Mouse (Mus musculus) midbrain, embryonic 10.5 days (tissue): Measurements from ENCODE around the gene Rbbp5. TPM values are rescaled to one million over a fixed set of nuclear protein-coding genes. Genes with fewer than 3 reads are reported as not detected.

Source experiments
- DNase-seq: peaks from one replicate; pipeline ENCODE4 v3.0.0-alpha.2; 2017; ENCODE audit warnings: low spot score
- H3K27ac ChIP-seq: fragments of 300-500 bp; sonication (generic); replicated peaks from 2 replicates; pipeline ENCODE4 v1.5.1; 2016; ENCODE audit warnings: mild to moderate bottlenecking
- H3K27me3 ChIP-seq: fragments of 300-500 bp; sonication (generic); 2 replicates; pipeline ENCODE4 v1.6.1; 2016; ENCODE audit warnings: low read depth, mild to moderate bottlenecking; ENCODE audit not compliant: poor library complexity, severe bottlenecking
- H3K36me3 ChIP-seq: fragments of 300-500 bp; sonication (generic); 2 replicates; pipeline ENCODE4 v1.6.1; 2016; ENCODE audit warnings: mild to moderate bottlenecking, moderate library complexity
- H3K4me1 ChIP-seq: fragments of 300-500 bp; sonication (generic); 2 replicates; pipeline ENCODE4 v1.6.1; 2016
- H3K4me3 ChIP-seq: fragments of 300-500 bp; sonication (generic); 2 replicates; pipeline ENCODE4 v1.5.1; 2016; ENCODE audit warnings: mild to moderate bottlenecking, moderate library complexity
- H3K9me3 ChIP-seq: fragments of 300-500 bp; sonication (generic); replicated peaks from 2 replicates; pipeline ENCODE4 v1.6.1; 2016; ENCODE audit warnings: mild to moderate bottlenecking
- WGBS: fragments of 180-500 bp; shearing (Covaris S2); methylation state at CpG from one replicate; pipeline ENCODE4 v1.1.7; 2016; 5-methylcytosine and 5-hydroxymethylcytosine counted together
- polyA plus RNA-seq: library from polyadenylated mRNA; unstranded; fragments of >200 nt; fragmentation: Nextera tagmentation; extraction: Ambion mirVana; gene quantifications from 2 replicates; pipeline ENCODE4 v1.2.1, GENCODE M21; 2016

Gene Rbbp5
- polyA plus RNA-seq, 1 experiment from 2014 or later = 57.3 TPM

DNA sequence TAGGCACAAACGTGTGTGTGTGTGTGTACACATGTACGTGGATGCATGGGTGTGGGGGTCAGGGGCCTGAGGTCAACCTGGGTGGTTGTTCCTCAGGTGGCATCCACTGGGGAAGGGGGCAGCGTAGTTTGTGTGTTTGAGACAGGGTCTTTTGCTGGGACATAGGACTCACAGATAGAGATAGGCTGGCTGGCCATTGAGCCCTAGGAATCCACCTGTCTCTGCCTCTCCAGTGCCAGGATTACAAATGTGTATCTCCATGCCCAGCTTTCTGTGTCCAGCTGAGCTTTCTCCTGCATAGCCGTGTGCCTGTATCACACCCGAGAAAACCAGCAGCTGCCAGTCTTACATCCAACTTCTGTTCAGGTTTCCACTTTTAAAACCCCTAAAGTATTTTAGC is 32.6 kb downstream of the Rbbp5 start:
- H3K27ac ChIP-seq = no peak overlapping the region
- H3K4me1 ChIP-seq = peaks cover 5% of the 10 kb centered on the region; the same call in 1 of the 2 replicates
- peaks cover 40% of the 10 kb centered on the region for H3K36me3 ChIP-seq
- H3K27me3 ChIP-seq = no peaks in the 10 kb centered on the region
- no peak overlapping the region for H3K4me3 ChIP-seq
- DNase-seq = no peak
- H3K9me3 ChIP-seq = no peaks in the 10 kb centered on the region
- 91% methylated on average over 5 of the region's 5 CpGs for WGBS

DNA sequence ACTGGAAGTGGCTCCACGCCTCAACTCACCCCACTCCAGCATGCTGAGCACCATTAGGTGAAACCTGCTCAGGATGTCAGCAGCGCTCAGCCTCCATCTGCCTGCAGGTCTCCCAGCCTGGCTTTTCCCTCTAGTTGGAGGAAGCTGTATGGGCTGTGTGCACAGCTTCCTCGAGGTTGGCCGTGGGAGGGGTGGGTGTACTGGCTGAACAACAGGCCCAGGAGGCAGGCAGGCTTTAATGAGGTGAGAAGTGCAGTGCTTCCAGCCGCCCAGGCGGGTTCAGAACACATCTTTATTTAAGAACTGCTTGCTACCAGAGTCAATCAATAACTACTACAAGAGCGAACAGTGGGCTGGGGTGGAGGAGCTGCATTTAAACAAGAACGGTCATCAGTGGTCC is 34.4 kb downstream of the Rbbp5 start:
- H3K36me3 ChIP-seq = peaks cover 22% of the 10 kb centered on the region
- H3K4me1 ChIP-seq = peaks cover 5% of the 10 kb centered on the region; the same call in 1 of the 2 replicates
- DNase-seq = no peak
- H3K9me3 ChIP-seq = no peaks in the 10 kb centered on the region
- WGBS = 70% methylated on average over 8 of the region's 8 CpGs
- H3K27ac ChIP-seq = no peak overlapping the region
- no peak overlapping the region for H3K4me3 ChIP-seq
- no peaks in the 10 kb centered on the region for H3K27me3 ChIP-seq

- Histone ChIP-seq H3K36me3 (peaks cover 16% of the 10 kb centered on the region), H3K4me3 (no peak overlapping the region), H3K27ac (no peak overlapping the region), H3K4me1 (peaks cover 5% of the 10 kb centered on the region; the same call in 1 of the 2 replicates), H3K27me3 (no peaks in the 10 kb centered on the region), H3K9me3 (no peaks in the 10 kb centered on the region)
- WGBS = 80% methylated on average over 8 of the region's 8 CpGs
- no peak for DNase-seq
Observed at GRCm38 (mm10) chr1:132512106-132512505, 34.9 kb downstream of the Rbbp5 start.

DNA sequence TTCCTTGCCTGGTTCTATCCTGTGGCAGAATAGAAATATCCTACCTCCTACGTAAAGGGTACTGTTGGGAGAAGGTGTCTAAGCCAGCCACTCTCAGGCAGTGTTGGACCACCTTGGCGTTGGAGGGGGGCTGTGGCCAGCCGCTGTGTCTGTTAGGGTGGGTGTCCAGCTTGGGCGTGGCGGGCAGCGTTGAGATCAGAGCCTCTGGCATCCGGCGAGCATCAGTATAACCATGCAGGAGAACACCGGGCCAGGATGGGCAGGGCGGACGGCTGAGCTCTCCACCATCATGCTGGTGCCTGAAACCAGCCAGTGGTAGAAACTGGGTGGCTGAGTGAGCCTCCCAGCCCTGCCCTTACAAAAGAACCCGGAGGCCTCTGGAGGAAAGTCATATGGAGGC is 38.2 kb downstream of the Rbbp5 start:
- no peak overlapping the region for H3K27ac ChIP-seq
- H3K27me3 ChIP-seq = no peaks in the 10 kb centered on the region
- peaks cover 9% of the 10 kb centered on the region for H3K4me1 ChIP-seq
- no peaks in the 10 kb centered on the region for H3K9me3 ChIP-seq
- no peak overlapping the region for H3K4me3 ChIP-seq
- H3K36me3 ChIP-seq = peaks cover 9% of the 10 kb centered on the region; the same call in 1 of the 2 replicates
- DNase-seq = no peak
- WGBS = 90% methylated on average over 12 of the region's 12 CpGs

DNA sequence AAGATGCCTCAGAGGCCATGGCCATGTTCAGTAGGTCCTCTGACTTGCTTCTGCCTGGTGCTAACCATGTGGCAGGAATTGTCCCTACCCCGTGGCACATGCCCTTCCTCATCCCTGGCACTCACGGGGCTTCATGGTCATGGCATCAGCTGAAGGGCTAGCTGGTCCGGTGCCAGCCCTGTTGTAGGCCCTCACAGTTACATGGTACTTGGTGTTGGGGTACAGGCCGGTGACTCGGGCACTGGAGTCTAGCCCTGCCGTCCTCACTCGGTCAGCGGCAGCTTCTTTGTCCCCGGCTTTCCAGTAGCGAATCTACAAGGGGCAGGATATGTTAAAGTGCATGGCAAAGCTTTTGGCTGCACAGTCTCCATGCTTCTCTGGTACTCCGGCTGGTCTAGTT is 39.6 kb downstream of the Rbbp5 start:
- Histone ChIP-seq H3K4me1 (peaks cover 20% of the 10 kb centered on the region), H3K9me3 (no peaks in the 10 kb centered on the region), H3K36me3 (peaks cover 9% of the 10 kb centered on the region; the same call in 1 of the 2 replicates), H3K27ac (no peak overlapping the region), H3K4me3 (no peak overlapping the region), H3K27me3 (peaks cover 2% of the 10 kb centered on the region; the same call in 1 of the 2 replicates)
- no peak for DNase-seq
- 96% methylated on average over 11 of the region's 11 CpGs for WGBS

DNA sequence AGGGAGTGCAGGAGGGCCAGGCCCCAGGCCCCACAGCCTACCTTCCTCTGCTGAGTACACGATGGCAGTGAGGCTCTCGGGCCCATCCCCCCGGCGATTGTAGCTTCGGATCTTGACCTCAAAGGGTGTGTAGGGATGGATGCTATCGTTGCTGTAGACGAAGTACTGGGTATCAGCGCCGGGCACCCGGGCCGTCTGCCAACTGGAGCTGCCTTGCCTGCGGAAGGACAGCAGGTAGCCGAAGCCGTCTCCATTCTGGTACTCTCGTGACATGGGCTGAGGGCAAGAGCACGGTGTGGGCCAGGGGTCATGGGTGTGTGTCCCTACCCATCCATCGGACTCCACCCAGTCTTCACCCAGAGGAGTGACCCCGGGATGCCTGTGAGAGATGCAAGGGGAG is 41.5 kb downstream of the Rbbp5 start:
- DNase-seq = no peak

DNA sequence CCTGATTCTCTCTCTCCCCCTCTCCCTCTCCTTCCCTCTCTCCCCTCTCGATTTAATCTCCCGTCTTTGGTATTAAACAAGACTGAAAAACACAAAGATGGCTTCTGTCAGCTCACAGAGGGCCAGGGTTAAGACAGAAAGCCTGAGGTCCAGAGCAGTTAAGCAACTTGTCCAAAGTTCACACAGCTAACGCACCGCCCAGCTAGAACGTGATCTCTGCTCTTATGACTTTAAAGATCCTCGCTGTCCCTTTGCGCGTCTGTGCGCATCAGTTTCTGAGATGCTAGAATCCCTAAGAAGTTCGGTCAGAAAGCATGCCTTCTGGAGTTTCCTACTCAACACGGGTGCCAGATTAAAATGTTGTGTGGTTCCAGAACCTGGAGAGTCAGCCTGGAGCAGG is 42.6 kb downstream of the Rbbp5 start:
- Histone ChIP-seq H3K4me3 (no peak overlapping the region), H3K9me3 (no peaks in the 10 kb centered on the region), H3K36me3 (peaks cover 17% of the 10 kb centered on the region; the same call in 1 of the 2 replicates), H3K27ac (no peak overlapping the region), H3K4me1 (peaks cover 18% of the 10 kb centered on the region), H3K27me3 (peaks cover 7% of the 10 kb centered on the region; the same call in 1 of the 2 replicates)
- WGBS = 90% methylated on average over 11 of the region's 11 CpGs
- DNase-seq = no peak

More for the DNA sequence above, 41.5 kb downstream of the Rbbp5 start:
- Histone ChIP-seq H3K27ac (no peak overlapping the region), H3K4me3 (no peak overlapping the region), H3K27me3 (peaks cover 7% of the 10 kb centered on the region; the same call in 1 of the 2 replicates), H3K36me3 (peaks cover 15% of the 10 kb centered on the region; the same call in 1 of the 2 replicates), H3K9me3 (no peaks in the 10 kb centered on the region), H3K4me1 (peaks cover 20% of the 10 kb centered on the region)
- 90% methylated on average over 18 of the region's 18 CpGs for WGBS

- 13% methylated on average over 5 of the region's 6 CpGs for WGBS
- peaks cover 17% of the 10 kb centered on the region; the same call in 1 of the 2 replicates for H3K36me3 ChIP-seq
- no peak overlapping the region for H3K4me3 ChIP-seq
- H3K9me3 ChIP-seq = no peaks in the 10 kb centered on the region
- H3K27ac ChIP-seq = peak overlapping the region; percentile 52; the same call in 1 of the 2 replicates
- peaks cover 14% of the 10 kb centered on the region for H3K27me3 ChIP-seq
- H3K4me1 ChIP-seq = peaks cover 22% of the 10 kb centered on the region
- DNase-seq = peak; percentile 51
Observed at GRCm38 (mm10) chr1:132520764-132521163, 43.6 kb downstream of the Rbbp5 start.

DNA sequence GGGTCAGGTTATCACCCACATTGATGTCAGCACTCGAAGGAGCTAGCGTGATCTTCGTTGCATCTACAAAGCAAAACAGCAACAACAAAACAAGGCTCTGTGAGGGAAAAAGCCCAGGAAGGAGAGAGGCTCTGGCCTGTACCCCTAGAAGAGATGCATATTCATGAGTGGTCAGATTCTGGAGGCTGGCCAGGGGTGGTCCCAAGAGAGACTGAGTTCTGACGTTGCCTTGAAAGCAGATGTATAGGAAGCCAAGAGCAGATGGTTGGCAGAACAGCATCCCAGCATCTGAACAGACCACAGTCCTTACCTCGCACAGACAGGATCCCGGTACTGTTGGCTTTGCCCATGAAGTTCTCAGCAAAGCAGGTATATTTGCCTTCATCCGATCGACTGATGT is 45.9 kb downstream of the Rbbp5 start:
- H3K9me3 ChIP-seq = no peaks in the 10 kb centered on the region
- peaks cover 17% of the 10 kb centered on the region; the same call in 1 of the 2 replicates for H3K36me3 ChIP-seq
- 0 out of 2 replicates have a peak overlapping the region, but pooled peaks have one; percentile 28 for H3K27ac ChIP-seq
- no peak overlapping the region for H3K4me3 ChIP-seq
- no peak for DNase-seq
- peaks cover 14% of the 10 kb centered on the region for H3K27me3 ChIP-seq
- peaks cover 40% of the 10 kb centered on the region for H3K4me1 ChIP-seq
- WGBS = 89% methylated on average over 8 of the region's 8 CpGs

- Histone ChIP-seq H3K4me1 (peaks cover 40% of the 10 kb centered on the region), H3K27me3 (peaks cover 19% of the 10 kb centered on the region), H3K36me3 (peaks cover 10% of the 10 kb centered on the region; the same call in 1 of the 2 replicates), H3K9me3 (no peaks in the 10 kb centered on the region), H3K4me3 (no peak overlapping the region), H3K27ac (no peak overlapping the region)
- 40% methylated on average over 4 of the region's 4 CpGs for WGBS
- DNase-seq = peak; percentile 43
Observed at GRCm38 (mm10) chr1:132523920-132524319, 46.8 kb downstream of the Rbbp5 start.

DNA sequence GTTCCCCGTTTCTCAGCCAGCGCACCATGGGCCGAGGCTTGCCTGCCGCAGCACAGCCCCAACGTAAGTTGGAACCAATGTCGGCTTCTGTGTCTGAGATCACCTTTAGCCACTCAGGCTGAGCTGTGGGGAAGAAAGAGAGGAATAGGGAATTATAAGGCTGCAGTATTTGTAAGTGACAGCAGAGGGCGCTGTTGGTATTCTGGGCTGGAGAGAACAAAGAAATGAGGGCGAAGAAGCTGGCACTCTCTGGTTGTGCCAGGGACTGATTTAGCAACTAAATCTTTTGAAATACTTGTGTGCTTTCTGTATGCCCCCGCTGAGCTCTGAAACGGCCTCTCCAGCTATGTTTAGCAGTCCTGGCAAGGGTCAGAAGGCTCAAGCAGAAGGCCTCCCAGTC is 48.7 kb downstream of the Rbbp5 start:
- peak overlapping the region; percentile 20; the same call in 1 of the 2 replicates for H3K4me3 ChIP-seq
- H3K9me3 ChIP-seq = no peaks in the 10 kb centered on the region
- 16% methylated on average over 10 of the region's 10 CpGs for WGBS
- H3K27me3 ChIP-seq = peaks cover 21% of the 10 kb centered on the region
- peaks cover 42% of the 10 kb centered on the region for H3K4me1 ChIP-seq
- DNase-seq = peak; percentile 75
- H3K27ac ChIP-seq = peak overlapping the region; percentile 86
- H3K36me3 ChIP-seq = peaks cover 8% of the 10 kb centered on the region; the same call in 1 of the 2 replicates

GRCm38 (mm10) chr1:132528071-132528470 is 50.9 kb downstream of the Rbbp5 start:
- no peak overlapping the region for H3K4me3 ChIP-seq
- DNase-seq = no peak
- 94% methylated on average over 13 of the region's 13 CpGs for WGBS

GRCm38 (mm10) chr1:132528647-132529334 is 51.6 kb downstream of the Rbbp5 start:
- Histone ChIP-seq H3K9me3 (no peaks in the 10 kb centered on the region), H3K4me1 (peaks cover 54% of the 10 kb centered on the region), H3K27ac (peak overlapping the region; percentile 4; the same call in 1 of the 2 replicates), H3K36me3 (peaks cover 2% of the 10 kb centered on the region; the same call in 1 of the 2 replicates), H3K27me3 (peaks cover 34% of the 10 kb centered on the region), H3K4me3 (no peak overlapping the region)
- no peak for DNase-seq
- 92% methylated on average over 19 of the region's 19 CpGs for WGBS

More at GRCm38 (mm10) chr1:132528071-132528470, 50.9 kb downstream of the Rbbp5 start:
- no peak overlapping the region for H3K27ac ChIP-seq
- H3K4me1 ChIP-seq = peaks cover 47% of the 10 kb centered on the region
- peaks cover 2% of the 10 kb centered on the region; the same call in 1 of the 2 replicates for H3K36me3 ChIP-seq
- no peaks in the 10 kb centered on the region for H3K9me3 ChIP-seq
- H3K27me3 ChIP-seq = peaks cover 27% of the 10 kb centered on the region
